Mouse (Mus musculus) limb, embryonic 12.5 days (tissue): ENCODE measurements around the gene Pigs. TPM values are rescaled to one million over a fixed set of nuclear protein-coding genes. Genes with fewer than 3 reads are reported as not detected.

Experiments used
- ATAC-seq: fragments of 200-750 bp; cut with Nextera tagmentation; 2 replicates; pipeline ENCODE4 v1.8.0; 2017; ENCODE audit warnings: low read depth, moderate TSS enrichment; ENCODE audit not compliant: insufficient number of reproducible peaks, insufficient read depth, low FRiP score, low TSS enrichment
- H3K27ac ChIP-seq: fragments of 300-500 bp; sonication (generic); 2 replicates; pipeline ENCODE4 v1.5.1; 2016; ENCODE audit warnings: mild to moderate bottlenecking, moderate library complexity
- H3K27me3 ChIP-seq: fragments of 300-500 bp; sonication (generic); 2 replicates; pipeline ENCODE4 v1.6.1; 2016; ENCODE audit warnings: mild to moderate bottlenecking, moderate library complexity
- H3K36me3 ChIP-seq: fragments of 300-500 bp; sonication (generic); 2 replicates; pipeline ENCODE4 v1.6.1; 2016; ENCODE audit warnings: mild to moderate bottlenecking, moderate library complexity
- H3K4me1 ChIP-seq: fragments of 300-500 bp; sonication (generic); replicated peaks from 2 replicates; pipeline ENCODE4 v1.6.1; 2016
- H3K4me2 ChIP-seq: fragments of 300-500 bp; sonication (generic); 2 replicates; pipeline ENCODE4 v1.6.1; 2016; ENCODE audit warnings: mild to moderate bottlenecking, moderate library complexity
- H3K4me3 ChIP-seq: fragments of 300-500 bp; sonication (generic); replicated peaks from 2 replicates; pipeline ENCODE4 v1.5.1; 2016; ENCODE audit warnings: mild to moderate bottlenecking
- H3K9ac ChIP-seq: fragments of 300-500 bp; sonication (generic); replicated peaks from 2 replicates; pipeline ENCODE4 v1.6.1; 2016; ENCODE audit warnings: mild to moderate bottlenecking, moderate library complexity
- H3K9me3 ChIP-seq: fragments of 300-500 bp; sonication (generic); 2 replicates; pipeline ENCODE4 v1.6.1; 2016; ENCODE audit warnings: mild to moderate bottlenecking, moderate library complexity
- WGBS: fragments of 180-500 bp; shearing (Covaris S2); methylation state at CpG from one replicate; pipeline ENCODE4 v1.1.7; 2016; 5-methylcytosine and 5-hydroxymethylcytosine counted together
- polyA plus RNA-seq: library from polyadenylated mRNA; unstranded; fragments of >200 nt; fragmentation: Nextera tagmentation; extraction: Ambion mirVana; gene quantifications from 2 replicates; pipeline ENCODE4 v1.2.1, GENCODE M21; 2016

The Pigs gene
- polyA plus RNA-seq, 1 experiment from 2014 or later, result 68.8 TPM

DNA sequence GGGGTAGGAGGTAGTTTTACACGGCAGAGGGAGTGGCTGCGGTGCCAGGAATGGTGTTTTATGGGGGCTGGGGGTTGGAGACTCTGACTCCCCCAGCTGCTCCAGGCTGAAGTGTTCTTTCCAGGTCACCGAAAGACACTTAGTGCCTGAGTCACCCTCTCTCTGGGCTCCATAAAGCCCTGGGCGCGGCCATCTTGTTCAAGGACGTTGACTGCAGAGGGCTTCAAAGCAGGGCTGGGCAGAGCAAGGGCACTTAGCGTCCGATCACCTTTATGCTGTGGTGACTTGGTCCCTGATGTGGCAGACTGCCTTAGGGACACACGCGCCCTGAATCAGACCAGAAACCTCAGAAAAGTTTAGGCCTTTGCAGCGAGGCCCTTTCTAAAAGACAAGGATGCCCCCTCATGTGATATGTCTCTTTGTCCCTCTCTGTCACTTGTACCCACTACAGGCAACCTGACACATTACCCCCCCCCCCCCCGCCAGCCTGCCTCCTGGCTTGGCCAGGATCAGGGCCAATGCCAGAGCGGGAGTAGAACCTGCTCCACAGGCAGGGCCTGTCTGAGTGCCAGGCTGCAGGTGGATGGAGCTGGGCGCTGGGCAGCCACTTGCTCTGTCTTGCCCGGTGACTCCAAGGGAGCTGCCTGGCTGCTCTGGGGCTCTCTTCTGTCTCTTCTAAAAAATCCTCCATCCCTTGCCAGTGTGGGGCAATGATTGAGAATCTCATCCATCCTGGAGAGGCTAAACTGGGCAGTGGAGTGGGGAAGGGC lies 39.4 kb downstream of the Pigs start:
- 83% methylated on average over 15 of the region's 15 CpGs for WGBS
- no peaks in the 10 kb centered on the region for H3K36me3 ChIP-seq
- ATAC-seq, result no peak
- H3K27ac ChIP-seq, result no peak overlapping the region
- no peak overlapping the region for H3K4me2 ChIP-seq
- H3K27me3 ChIP-seq, result no peaks in the 10 kb centered on the region
- no peak overlapping the region for H3K9ac ChIP-seq
- no peak overlapping the region for H3K4me3 ChIP-seq
- peaks cover 21% of the 10 kb centered on the region for H3K4me1 ChIP-seq
- no peaks in the 10 kb centered on the region for H3K9me3 ChIP-seq

DNA sequence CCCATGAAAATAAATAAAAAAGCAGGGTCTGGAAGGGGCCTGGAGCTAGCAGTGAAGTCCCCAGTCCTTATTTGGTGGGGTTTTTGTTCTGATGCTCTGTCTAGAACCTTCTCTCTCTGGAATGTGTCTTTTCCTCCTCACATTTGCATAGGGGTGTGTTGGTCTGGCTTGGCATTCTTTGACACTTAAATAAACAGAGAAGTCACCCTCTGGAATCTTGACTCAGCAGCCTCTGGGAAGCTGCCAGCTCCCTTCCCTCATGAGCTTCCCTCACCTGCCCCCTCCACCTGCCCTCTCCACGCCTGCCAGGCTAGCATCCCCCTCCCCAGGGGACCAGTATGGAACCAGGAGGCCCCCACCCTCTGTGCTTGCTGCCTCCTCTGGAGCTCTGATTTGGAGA lies 42.2 kb downstream of the Pigs start:
- WGBS, result 56% methylated on average over 1 of the region's 1 CpGs
- Histone ChIP-seq H3K4me1 (peaks cover 16% of the 10 kb centered on the region; the same call in 1 of the 2 replicates), H3K36me3 (no peaks in the 10 kb centered on the region), H3K9ac (no peak overlapping the region), H3K4me2 (no peak overlapping the region), H3K4me3 (no peak overlapping the region), H3K9me3 (no peaks in the 10 kb centered on the region), H3K27me3 (no peaks in the 10 kb centered on the region), H3K27ac (no peak overlapping the region)
- no peak for ATAC-seq

- peaks cover 18% of the 10 kb centered on the region; the same call in 1 of the 2 replicates for H3K4me1 ChIP-seq
- H3K27me3 ChIP-seq, result no peaks in the 10 kb centered on the region
- no peak overlapping the region for H3K4me3 ChIP-seq
- H3K4me2 ChIP-seq, result no peak overlapping the region
- no peaks in the 10 kb centered on the region for H3K9me3 ChIP-seq
- no peaks in the 10 kb centered on the region for H3K36me3 ChIP-seq
- 89% methylated on average over 11 of the region's 11 CpGs for WGBS
- H3K9ac ChIP-seq, result no peak overlapping the region
- no peak for ATAC-seq
- no peak overlapping the region for H3K27ac ChIP-seq
Measured at GRCm38 (mm10) chr11:78371711-78372110, 43.5 kb downstream of the Pigs start.

GRCm38 (mm10) chr11:78372166-78372565 lies 44.0 kb downstream of the Pigs start:
- no peak overlapping the region for H3K4me3 ChIP-seq
- H3K27me3 ChIP-seq, result no peaks in the 10 kb centered on the region
- no peak overlapping the region for H3K4me2 ChIP-seq
- ATAC-seq, result no peak
- H3K9ac ChIP-seq, result no peak overlapping the region
- 70% methylated on average over 3 of the region's 3 CpGs for WGBS
- no peaks in the 10 kb centered on the region for H3K36me3 ChIP-seq
- H3K27ac ChIP-seq, result no peak overlapping the region
- peaks cover 21% of the 10 kb centered on the region for H3K4me1 ChIP-seq
- H3K9me3 ChIP-seq, result no peaks in the 10 kb centered on the region

DNA sequence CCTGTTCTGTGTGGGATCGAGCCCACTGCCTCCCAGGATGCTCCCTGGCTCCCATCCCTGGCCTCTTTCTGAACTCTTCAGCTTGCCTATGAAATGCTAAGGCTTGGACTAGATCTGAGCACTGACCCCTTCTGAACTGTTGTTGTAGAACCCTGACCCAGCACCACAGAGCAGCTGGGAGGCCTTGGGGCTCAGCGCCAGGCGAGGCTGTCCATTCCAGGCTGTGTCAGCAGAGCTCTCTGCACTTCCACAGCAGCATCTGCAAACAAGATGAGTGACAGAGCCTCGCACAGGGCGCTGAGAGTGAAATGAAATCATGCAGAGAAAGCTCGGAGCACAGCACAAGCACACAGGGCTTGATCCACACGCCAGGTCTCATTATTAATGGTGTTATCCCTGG lies 44.4 kb downstream of the Pigs start:
- Histone ChIP-seq H3K4me2 (no peak overlapping the region), H3K4me1 (peaks cover 25% of the 10 kb centered on the region), H3K9me3 (no peaks in the 10 kb centered on the region), H3K36me3 (no peaks in the 10 kb centered on the region), H3K9ac (no peak overlapping the region), H3K4me3 (no peak overlapping the region), H3K27ac (no peak overlapping the region), H3K27me3 (no peaks in the 10 kb centered on the region)
- 67% methylated on average over 7 of the region's 7 CpGs for WGBS
- ATAC-seq, result no peak

DNA sequence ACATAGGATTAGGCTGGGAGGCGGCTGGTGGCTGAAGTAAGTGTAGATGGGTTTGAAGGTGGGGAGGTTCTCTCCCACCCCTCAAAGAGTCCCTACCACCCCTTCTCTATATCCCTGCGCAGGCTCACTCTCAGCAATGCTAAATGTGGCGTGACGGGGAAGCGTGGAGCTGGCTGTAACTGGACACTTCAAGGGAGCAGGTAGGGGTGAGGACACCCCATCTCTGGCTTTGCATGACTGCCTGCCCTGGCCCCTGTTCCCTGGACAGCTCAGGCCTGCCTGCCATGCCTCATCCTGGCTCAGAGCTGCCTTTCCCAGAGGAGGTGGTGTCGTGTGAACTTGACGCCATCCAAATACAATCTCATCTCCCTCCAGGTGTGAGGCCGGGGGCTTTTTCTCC lies 45.9 kb downstream of the Pigs start:
- WGBS, result 59% methylated on average over 8 of the region's 8 CpGs
- H3K36me3 ChIP-seq, result no peaks in the 10 kb centered on the region
- H3K4me3 ChIP-seq, result no peak overlapping the region
- H3K27me3 ChIP-seq, result peaks cover 4% of the 10 kb centered on the region
- H3K9me3 ChIP-seq, result no peaks in the 10 kb centered on the region
- no peak overlapping the region for H3K4me2 ChIP-seq
- no peak overlapping the region; the same call in 1 of the 2 replicates for H3K9ac ChIP-seq
- H3K27ac ChIP-seq, result no peak overlapping the region
- no peak for ATAC-seq
- peaks cover 34% of the 10 kb centered on the region for H3K4me1 ChIP-seq

- no peak overlapping the region for H3K4me3 ChIP-seq
- no peak overlapping the region for H3K27ac ChIP-seq
- 9% methylated on average over 12 of the region's 12 CpGs for WGBS
- no peak overlapping the region for H3K4me2 ChIP-seq
- no peaks in the 10 kb centered on the region for H3K36me3 ChIP-seq
- ATAC-seq, result peak; percentile 48; the same call in 1 of the 2 replicates
- peaks cover 14% of the 10 kb centered on the region for H3K27me3 ChIP-seq
- H3K9me3 ChIP-seq, result no peaks in the 10 kb centered on the region
- H3K9ac ChIP-seq, result no peak overlapping the region
- peaks cover 38% of the 10 kb centered on the region for H3K4me1 ChIP-seq
Measured at GRCm38 (mm10) chr11:78377549-78378159, 49.4 kb downstream of the Pigs start.

GRCm38 (mm10) chr11:78380351-78380750 lies 52.1 kb downstream of the Pigs start:
- WGBS, result 74% methylated on average over 4 of the region's 4 CpGs
- H3K4me3 ChIP-seq, result no peak overlapping the region
- ATAC-seq, result no peak
- no peaks in the 10 kb centered on the region for H3K36me3 ChIP-seq
- H3K27ac ChIP-seq, result no peak overlapping the region
- H3K4me1 ChIP-seq, result peaks cover 23% of the 10 kb centered on the region
- no peak overlapping the region for H3K9ac ChIP-seq
- H3K4me2 ChIP-seq, result no peak overlapping the region
- peaks cover 26% of the 10 kb centered on the region for H3K27me3 ChIP-seq
- H3K9me3 ChIP-seq, result no peaks in the 10 kb centered on the region

GRCm38 (mm10) chr11:78380996-78381395 lies 52.8 kb downstream of the Pigs start:
- H3K36me3 ChIP-seq, result no peaks in the 10 kb centered on the region
- no peak overlapping the region for H3K27ac ChIP-seq
- 76% methylated on average over 3 of the region's 3 CpGs for WGBS
- no peak overlapping the region for H3K9ac ChIP-seq
- H3K27me3 ChIP-seq, result peaks cover 26% of the 10 kb centered on the region
- no peak overlapping the region for H3K4me2 ChIP-seq
- peaks cover 21% of the 10 kb centered on the region for H3K4me1 ChIP-seq
- ATAC-seq, result no peak
- no peaks in the 10 kb centered on the region for H3K9me3 ChIP-seq
- H3K4me3 ChIP-seq, result no peak overlapping the region

GRCm38 (mm10) chr11:78382286-78382685 lies 54.1 kb downstream of the Pigs start:
- Histone ChIP-seq H3K36me3 (no peaks in the 10 kb centered on the region), H3K9me3 (no peaks in the 10 kb centered on the region), H3K27me3 (peaks cover 26% of the 10 kb centered on the region), H3K4me3 (no peak overlapping the region), H3K9ac (no peak overlapping the region), H3K27ac (no peak overlapping the region), H3K4me1 (peaks cover 16% of the 10 kb centered on the region), H3K4me2 (no peak overlapping the region)
- ATAC-seq, result no peak
- 79% methylated on average over 7 of the region's 7 CpGs for WGBS

DNA sequence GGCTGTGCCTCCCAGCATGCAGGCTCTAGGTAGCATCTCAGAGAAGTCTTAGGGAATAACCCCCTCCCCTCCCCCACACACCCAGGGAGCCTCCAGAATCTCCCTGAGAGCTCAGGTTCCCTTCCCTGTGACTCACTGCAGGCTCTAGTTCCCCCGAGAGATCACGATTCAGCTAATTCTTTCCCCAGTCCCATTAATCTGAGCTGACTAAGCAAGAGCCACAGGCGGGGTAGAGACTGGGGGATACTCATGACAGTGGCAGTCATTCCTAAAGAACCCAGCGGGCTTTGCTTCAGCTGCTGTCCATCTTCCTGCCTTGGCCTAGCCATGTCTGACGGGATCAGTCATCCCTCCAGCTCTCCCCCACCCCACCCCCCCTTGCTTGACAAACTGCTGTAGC lies 54.5 kb downstream of the Pigs start:
- Histone ChIP-seq H3K9ac (no peak overlapping the region), H3K36me3 (no peaks in the 10 kb centered on the region), H3K9me3 (no peaks in the 10 kb centered on the region), H3K4me2 (no peak overlapping the region), H3K27me3 (peaks cover 26% of the 10 kb centered on the region), H3K4me1 (peaks cover 12% of the 10 kb centered on the region), H3K27ac (no peak overlapping the region), H3K4me3 (no peak overlapping the region)
- 34% methylated on average over 5 of the region's 5 CpGs for WGBS
- ATAC-seq, result no peak
